Mouse (Mus musculus) MN1 (cell line): Measurements from ENCODE around the gene Bcl11b.
A peak's percentile ranks its signal among the peaks of the same experiment; 100 is the strongest.

Experiments used
- DNase-seq: peaks from one replicate; pipeline ENCODE4 v3.0.0-alpha.2; 2016; ENCODE audit warnings: low spot score

Gene Bcl11b

DNA sequence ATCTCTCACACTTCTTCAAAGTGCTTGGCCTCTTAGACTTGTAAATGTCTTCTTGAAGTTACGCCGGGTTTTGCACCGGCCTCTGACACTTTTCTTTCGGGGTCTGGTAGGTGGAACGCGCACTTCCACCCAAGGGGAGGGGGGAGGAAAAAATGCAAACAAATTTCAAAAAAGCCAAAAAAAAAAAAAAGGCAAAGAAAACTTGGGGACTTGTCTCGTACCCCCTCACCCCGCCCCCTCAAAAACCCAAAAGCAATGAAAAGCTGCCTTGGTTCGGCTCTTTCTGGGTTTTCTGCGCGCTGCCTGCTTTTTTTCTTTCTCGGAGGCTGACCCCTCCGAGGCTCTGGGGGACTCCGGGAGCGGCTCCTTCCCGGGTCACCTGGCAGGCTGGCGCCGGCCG is at the start of gene Bcl11b:
Gene Bcl11b (minus strand): TSS at position 120 of the 400 bp plus-strand sequence.
- DNase-seq, result no peak

DNA sequence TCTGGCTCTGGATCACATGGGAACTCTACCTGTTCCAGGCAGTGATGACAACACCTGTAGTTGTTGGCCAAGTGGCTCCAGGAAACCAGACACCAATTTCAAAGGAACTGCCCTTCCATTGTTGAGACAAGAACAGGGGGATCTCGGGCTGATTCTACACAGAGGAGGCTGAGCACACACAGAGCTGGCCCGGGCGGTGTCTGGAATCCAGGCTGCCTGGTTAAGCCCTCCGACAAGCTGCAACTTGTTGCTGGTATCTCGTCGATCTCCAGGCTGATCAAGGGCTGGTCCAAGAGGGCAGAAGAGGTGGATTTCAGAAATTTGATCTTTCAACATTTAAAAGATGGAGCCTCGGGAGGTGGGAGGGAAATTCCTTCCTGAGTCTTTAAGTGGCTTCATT is 47.6 kb upstream of the Bcl11b start:
- DNase-seq, result no peak

DNA sequence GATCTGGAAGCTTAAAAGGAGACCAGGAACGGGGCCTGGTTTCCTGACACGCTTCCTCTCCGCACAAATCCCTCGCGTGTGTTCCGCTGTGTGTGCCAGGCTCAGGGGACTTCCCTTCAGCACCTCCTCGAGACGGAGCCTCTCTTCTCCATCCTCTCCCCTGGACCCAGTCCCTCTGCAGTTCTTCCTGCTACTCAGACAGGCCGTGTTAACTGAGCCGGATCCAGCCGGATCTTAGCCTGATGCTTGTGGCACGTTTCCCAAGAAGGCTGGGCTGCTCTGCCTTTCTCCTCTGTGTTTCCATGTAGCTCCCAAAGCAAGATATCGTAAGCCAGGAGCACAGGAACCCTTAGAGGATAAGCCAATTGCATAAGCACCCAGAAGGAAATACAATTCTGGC is 46.2 kb upstream of the Bcl11b start:
- DNase-seq, result no peak

DNA sequence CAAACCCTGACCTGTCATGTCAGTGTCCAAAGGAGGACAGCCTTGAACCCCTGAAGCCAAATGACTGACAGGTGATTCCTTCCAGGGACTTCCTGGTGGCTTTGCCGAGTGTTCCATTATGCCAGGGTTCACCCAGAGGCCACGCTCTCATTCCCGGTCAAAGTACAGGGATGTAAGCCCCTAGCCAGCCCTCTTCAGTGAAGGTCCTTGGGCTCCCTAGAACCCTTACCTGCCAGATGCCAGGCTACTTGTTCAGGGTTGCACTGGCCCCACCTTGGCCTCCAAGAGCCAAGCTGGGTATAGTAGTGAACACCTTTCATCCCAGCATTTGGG is 38.8 kb upstream of the Bcl11b start:
- no peak for DNase-seq

DNA sequence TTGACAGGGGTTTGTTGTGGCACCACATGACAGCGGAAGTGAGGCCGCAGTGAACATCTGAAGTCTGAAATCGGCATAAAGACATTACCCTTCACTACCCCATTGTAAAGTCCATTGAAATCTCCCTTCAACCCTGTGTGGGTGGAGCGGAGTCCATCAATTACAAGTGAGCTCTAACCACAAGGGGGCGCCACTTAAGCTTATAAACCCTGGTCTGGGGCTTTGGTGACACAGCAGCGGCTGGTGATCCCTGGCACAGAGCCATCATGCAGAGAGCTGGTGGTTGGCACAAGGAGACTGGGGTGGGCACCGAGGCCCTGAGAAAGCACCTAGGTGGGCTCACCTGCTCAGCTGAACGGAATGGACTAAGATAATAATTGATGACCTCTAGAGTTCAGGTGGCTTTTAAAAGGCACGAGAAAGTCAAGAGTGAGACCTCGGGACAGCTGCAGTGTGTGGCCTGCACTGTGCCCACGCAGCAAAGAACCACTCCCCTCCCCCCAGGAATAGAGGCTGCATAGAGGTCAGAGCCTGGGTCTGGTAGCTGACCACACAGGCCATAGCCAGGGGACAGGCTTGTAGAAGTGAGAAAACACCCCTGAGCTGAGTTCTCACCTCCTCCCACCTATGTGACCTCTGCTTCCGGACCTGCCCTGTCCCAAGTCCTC is 38.3 kb upstream of the Bcl11b start:
- peak; percentile 73 for DNase-seq

DNA sequence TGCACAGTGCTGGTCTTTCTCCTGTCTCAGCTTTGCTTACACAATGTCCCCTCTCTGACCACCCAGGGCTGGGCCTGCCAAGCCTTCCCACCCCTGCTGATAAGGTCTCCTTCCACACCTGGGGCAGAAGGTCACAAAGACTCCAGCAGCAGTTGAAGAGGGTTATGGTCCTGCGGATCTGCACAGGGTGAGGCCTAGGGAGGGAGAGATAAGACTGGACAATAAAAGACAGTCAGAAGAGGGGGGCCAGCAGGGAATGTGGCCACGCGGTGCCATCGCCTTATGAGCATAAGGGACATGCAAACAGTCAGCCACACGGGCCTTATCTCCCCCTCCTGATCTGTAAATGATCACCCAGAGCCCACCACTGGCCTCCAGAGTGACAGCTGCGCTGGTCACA is 34.0 kb upstream of the Bcl11b start:
- DNase-seq, result no peak

DNA sequence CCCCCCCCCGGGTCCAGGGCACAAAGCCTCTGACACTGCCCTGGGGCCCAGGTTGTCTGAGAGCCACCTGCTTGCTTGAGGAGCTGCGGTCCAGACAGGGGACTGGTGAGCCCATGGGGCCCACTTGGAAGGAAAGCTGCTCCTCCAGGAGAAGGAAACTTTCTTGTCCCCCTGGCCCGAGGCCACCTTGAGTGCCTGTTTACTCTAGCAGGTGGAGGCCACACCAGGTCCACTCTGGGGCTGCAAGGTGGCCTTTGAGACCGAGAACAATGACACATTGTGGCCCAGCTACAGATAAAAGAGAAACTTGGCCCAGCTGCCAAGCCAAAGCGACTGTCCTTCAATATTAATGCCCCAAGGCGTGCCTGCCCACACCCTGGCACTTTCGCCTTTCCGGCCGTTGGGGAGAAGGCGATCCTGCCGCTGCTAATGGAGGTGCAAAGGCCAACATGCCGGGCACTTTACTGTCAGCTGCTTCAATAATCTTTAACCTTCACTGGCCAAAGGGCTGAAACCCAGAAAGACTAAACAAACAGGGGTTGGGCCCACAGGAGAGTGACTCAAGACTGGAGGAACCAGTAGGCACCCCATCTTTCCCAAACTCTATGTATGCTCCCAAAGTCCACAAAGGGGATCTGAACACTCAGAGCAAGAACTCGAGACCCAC is 32.1 kb upstream of the Bcl11b start:
- no peak for DNase-seq

DNA sequence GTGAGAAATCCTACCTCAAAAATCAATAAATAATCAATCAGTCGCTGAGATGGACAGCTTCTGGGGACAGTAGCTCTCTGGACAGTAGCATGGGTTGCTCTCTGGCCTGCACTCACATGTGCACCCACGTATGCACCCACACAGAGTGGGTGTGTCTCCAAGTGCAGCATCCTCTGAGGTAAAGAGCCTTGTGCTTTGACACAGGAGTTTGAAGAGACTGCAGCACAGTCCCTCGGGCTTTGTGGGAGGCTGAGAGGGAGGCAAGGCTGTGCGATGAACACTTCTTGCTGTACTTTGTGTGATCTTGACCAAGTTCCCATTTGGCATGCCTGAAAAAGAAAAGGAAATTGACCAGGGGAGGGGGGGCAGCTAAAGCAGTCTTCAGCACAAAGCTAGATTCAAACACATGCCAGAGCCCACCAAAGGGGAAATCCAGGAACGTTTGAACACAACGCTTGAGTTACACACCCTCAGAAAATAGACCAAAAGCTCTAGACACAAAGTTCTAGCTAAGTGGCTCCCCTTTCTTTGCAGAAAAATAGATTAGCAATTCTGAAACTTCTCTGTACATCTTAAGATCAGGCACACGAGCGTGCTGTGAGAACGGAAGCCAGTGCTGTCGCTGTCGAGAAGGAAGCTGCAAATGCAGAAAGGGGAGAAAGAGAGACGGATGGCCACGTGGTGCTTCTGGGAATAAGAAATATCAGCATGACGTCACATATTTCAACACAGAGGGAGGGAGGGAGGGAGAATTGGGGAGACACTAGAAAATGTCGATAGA is 19.6 kb upstream of the Bcl11b start:
- DNase-seq, result no peak

DNA sequence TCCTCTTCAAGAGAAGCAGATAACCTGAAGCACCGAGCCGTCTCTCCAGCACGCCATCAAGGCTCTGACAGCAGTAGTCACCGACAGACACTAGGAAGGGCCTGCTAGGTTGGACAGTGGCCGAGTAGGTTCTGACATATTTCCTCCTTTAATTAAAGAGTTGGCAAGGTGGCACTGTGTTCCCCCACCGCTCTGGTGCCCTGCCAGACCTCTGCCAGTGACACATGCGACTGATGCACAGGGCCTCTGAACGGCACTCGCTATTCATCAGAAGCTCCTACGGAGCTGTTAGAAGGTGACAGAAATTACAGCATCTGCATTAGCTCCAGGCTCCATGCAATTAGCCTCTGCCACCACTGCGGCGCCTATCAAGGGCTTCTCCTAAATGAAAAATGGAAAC is 8.6 kb upstream of the Bcl11b start:
- DNase-seq, result no peak

DNA sequence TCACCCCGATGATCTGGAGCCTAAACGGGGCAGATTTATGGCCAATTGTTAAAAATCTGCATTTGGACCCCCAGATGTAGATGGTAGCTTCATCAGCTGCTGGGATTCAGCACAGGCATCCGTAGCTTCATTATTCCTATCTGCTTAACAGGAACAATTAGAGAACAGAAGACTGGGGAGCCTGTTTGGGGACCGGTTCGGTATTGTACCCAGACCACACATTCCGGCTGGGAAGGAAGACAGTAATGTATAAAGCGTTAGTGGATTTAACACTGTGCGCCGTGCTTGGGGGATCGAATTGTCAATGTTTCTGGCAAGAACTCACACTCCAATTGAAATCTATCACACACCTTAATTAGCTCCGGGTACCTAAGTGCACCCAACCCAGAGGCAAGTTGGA is 6.9 kb upstream of the Bcl11b start:
- no peak for DNase-seq

DNA sequence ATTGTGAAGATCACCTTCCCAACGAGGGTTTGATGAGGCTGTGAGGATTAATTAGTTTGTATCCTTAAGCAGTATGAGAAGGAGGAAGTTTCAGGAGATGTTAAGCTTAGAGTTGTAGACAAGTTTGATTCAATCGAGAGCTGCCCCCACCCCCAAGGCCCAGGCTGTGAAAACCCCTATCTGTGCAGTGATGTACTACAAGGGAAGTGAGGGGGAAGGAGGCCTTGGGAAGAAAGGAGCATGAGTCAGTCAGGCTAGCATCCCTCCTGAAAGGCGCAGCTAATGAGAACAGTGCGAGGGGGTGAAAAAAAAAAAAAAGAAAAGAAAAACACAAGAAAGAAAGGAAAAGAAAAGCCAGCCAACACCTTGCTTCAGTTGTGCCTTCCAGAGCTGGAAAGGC is 5.8 kb upstream of the Bcl11b start:
- no peak for DNase-seq

DNA sequence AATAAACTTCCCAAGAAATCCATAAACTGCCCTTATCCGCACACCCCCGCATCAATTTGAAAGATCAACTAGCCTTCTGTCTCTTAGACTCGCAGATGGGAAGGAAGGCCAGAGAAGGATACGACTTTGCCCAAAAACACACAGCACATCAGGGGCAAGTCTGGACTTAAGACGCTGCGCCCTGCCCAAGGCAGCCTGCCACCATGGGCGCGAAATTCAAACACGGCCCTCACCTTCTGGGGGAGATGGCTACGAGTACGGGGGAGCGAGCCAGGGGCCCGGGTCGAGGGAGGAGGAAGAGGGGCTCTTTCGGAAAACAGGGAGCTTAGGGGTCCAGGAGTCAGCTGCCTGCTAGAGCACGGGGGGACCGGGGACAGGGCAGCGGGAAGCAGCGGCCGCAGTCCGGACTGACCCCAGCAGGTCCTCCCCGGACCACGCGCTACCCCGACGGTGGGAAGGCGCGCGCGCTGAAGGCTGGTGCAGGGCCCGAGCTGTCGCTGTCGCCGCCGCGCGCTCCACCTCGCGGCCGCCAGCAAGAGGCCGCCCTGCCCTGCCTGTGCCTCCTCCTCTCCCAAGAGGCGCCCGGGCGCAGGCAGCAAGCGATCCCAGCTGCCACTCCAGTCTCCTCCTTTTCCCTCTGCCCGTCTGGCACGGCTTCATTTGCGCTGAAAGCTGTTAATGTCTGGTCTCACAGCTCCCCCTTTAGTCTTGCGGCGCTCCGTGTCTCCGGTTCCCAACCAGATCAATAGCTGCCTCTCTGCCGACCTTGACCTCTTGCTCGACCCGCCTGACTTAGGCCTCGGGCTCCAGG is 2.6 kb upstream of the Bcl11b start:
- no peak for DNase-seq

DNA sequence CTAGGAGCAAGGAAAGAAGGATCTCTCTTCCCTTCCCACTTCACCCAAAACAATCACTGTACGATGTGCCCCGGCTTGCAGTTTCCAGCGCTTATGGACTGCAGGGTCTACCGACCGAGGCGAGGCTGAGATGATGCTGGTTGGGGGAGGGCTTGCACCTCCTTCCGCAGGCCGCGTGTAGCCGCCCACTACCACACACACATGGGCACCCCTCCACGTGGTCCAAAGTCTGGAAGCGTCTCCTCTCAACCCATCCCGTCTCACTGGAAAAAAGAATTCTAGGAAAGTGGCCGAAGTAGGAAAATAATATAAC is 2.0 kb upstream of the Bcl11b start:
- DNase-seq, result no peak

DNA sequence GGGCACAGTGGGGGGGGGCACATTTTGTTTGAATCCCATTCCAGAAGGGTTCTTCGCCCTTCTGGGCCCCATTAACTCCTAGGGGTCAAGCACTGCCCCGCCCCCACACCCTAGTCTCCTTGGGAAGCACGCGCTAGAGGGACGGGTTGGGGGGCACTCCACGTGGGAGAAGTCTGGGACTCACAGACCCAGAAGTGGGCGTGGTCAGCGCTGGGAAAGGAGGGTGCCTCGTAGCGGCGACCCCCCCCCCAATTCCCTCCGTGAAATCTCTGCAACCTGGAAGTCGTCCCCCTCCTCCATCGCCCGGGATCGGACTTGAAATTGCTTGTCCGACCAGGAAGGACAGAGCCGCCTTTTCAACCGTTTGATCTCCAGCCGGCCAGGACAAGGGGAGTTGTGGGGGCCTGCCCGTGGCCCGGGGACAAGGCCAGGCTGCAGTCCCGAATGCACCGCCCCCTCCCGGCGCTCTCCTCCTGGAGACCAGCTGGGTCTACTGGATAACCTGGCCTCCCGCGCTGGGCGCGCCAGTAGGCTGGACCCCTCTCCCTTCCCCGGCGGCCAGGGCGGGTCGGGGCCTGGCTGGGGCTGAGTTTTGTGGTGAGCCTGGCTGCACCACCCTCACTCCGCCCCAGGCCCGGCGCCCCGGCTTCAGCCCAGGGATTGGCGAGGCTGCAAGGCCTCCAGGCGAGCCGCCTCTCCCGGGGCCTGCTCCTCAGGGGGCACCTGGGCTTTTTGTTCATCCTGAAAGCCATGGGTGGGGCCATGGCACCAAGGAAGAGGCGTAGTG is 1.5 kb upstream of the Bcl11b start:
- DNase-seq, result no peak

DNA sequence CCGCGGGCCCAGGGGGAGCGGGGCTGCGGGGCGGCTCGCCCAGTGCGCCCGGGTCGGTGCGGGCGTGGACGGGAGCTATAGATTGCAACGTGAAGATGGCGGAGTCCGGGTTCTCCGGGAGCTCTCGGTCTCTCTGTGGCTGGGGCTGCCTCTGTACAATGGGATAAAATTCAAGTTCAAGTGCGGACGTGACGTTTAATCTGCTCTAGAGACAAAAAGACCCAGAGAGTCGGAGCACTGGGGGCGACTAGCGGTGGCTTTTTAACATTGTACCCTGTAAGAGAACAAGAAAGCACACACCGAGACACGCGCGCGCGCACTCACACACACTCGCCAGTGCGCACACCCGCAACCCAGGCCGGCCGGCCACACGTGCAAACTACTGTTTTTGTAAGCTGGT is 526 bp upstream of the Bcl11b start:
- no peak for DNase-seq

DNA sequence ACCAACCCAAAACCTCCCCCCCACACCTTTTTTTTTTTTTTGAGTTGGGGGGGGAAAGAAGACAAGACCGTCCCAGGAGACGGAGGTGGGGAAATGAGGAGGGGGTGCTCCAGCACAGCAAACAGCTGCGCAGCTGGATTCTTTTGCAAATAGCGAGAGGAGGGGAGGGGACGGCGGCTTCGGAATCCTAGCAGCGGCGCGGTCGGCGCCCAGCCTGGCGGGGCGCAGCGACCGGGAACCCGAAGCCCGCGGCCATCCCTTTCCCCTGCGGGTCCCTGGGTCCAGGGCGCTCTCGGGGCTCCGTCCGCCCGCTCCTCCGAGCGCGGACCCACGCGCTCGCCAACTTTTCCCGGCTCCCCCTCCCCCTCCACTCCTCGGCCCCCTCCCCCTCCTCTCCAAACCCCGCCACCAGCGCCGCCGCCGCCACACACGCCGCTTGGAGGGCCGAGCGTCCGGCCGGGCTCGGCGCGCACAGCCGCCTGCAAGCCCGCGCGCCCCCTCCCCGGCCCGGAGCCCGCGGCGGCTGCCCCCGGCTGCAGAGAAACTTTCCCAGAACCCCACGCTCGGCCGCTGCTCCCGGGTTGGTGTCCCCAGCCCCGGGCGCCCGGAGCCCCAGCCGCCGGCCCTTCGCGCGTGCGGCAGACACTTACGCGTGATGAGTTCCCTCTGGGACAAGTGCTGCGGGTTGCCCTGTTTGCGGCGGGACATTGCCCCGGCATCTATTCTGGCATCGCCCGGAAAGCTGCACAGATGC is 789 bp downstream of the Bcl11b start:
- DNase-seq, result no peak

DNA sequence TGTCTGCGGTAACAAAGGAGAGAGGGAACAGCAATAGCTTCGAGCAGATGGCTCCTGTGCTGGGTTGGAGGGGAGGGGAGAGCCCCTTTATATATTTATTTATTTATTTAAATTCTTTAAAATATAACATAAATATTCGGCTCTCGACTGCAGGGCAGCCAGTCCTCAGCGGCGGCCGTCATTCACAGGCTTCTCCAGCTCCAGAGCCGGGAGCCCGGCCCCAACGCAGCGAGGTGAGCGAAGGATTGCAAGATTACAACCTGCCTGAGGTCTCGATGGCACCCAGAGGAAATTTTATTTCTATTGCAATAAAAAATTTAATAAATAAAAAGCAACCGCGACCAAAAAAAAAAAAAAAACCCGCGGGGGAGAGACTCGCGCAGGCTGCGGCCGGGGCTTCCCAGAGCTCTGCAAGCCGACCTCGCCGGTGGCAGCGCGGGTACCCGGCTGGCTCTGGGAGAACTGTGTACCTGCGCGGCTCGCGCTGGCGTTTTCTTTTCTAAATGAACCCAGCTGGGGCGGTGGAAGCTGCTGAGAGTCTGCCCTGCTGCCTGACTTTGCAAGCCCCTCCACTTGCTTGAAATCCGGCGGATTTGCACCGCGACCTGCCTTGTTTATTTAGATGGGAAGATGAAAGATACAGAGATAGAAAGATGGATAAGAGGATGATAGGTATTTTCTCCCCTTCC is 1.6 kb downstream of the Bcl11b start:
- no peak for DNase-seq

DNA sequence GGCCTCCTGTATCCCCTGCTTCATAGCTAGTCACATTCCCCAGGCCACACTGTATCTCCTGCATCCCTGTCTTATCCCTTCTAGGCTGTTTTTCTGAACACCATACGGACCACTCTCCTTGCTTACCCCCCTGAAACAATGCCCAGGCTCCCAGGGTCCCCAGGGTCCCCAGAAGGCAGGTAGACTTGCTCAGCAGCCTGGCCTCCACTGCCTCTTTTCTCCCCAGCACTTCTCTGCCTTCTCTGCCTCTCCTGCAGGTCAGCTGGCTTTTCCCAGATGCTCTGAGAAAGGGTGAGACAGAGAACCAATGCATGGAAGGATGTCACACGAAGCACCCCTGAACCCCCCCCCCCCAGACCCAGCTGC is 2.7 kb downstream of the Bcl11b start:
- DNase-seq, result no peak

DNA sequence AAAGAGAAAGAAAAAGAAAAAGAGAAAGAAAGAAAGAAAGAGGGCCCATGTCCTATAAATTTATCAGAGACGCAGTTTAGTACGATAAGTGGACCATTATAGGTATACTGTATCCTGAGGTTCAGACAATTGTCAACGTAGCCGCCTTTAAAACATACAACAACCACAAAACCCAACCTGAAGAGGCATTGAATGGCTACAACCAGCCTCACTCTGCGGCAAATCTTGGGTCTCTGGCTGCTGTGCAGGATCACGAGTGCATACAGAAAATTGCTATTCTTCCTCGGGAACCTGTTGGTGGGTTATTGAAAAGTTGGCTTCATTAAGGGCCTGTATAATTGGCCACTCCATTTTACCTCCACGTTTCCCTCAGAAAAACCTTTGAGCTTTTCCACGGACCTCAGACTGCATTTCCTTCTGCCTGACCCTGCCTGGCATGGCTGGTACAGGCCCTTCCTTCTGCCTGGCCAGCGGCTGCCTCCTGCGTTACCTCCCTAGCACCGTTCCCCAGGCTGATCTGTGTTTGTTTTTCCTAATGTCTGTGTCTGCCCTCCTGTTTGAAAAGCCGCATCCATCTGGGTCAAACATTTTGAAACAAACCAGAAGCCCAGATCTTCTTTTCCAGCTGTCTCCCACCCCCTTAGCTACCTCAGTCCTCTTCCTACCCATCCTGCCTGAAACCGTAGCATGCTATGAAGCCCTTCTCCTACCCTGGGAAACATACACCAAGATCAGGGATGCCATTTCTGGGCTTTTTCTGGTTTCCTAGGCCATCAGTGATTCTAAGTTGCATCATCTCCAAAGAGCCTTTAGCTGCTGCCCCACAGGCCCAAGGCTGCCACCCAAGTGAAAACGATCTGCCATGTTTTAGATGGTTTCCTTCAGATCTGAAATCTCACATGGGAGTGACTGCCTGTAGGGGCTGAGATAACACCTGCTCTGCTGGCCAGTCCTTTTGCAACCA is 3.4 kb downstream of the Bcl11b start:
- no peak for DNase-seq

DNA sequence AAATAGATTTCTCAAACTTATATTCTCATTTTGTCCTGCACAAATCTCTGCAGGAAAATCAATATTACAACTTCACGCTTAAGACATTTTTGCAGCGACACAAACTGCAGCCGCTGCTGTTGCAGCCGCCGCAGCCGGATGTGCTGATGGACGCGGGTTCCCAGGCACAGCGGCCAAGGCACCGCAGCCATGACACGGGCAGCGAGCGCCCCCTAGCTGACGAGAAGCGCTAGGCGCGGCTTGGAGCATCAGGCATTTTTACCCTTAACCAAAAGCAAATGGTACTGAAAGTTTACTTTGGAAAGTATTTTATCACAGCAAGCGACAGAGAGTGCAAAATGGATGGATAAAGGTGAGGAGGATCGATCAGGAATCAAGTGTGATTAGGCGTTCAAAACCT is 4.7 kb downstream of the Bcl11b start:
- DNase-seq, result peak; percentile 67
